Mouse (Mus musculus) C2C12 (cell line): ENCODE measurements at regions not wholly inside any gene's neighbourhood (a gene's known extent, or its start where the extent isn't known, plus 50 kb on each side); places are given as distances from the start of the nearest gene placed in this dataset.

ENCODE experiments used
- H3K27me3 ChIP-seq: one replicate; pipeline ENCODE4 v1.6.1; 2011; ENCODE audit not compliant: control insufficient read depth, insufficient read depth, insufficient read length
- H3K36me3 ChIP-seq: one replicate; pipeline ENCODE4 v1.6.1; 2011; ENCODE audit not compliant: control insufficient read depth, insufficient read depth
- H3K4me3 ChIP-seq: one replicate; pipeline ENCODE4 v1.5.1; 2011; ENCODE audit warnings: mild to moderate bottlenecking, control low read depth; ENCODE audit not compliant: poor library complexity, insufficient read depth, severe bottlenecking
- H3K79me2 ChIP-seq: one replicate; pipeline ENCODE4 v1.6.1; 2011; ENCODE audit not compliant: control insufficient read depth, insufficient read depth
- H3K79me3 ChIP-seq: one replicate; pipeline ENCODE4 v1.6.1; 2011; ENCODE audit warnings: low read depth, control low read depth
- H3ac ChIP-seq: one replicate; pipeline ENCODE3; 2011; ENCODE audit warnings: low read depth; ENCODE audit not compliant: control insufficient read depth, insufficient read length
- CEBPB ChIP-seq: IDR thresholded peaks from one replicate; pipeline ENCODE4 v1.6.1; 2011; ENCODE audit warnings: low read depth, mild to moderate bottlenecking, control low read depth, moderate library complexity
- CTCF ChIP-seq: IDR thresholded peaks from one replicate; pipeline ENCODE4 v1.5.1; 2011; ENCODE audit not compliant: control insufficient read depth, insufficient read depth, insufficient read length
- FOSL1 ChIP-seq: IDR thresholded peaks from one replicate; pipeline ENCODE4 v1.8.0; 2011; ENCODE audit warnings: mild to moderate bottlenecking, low read length; ENCODE audit not compliant: poor library complexity, insufficient read depth, severe bottlenecking
- MAX ChIP-seq: IDR thresholded peaks from one replicate; pipeline ENCODE4 v1.6.1; 2011; ENCODE audit warnings: mild to moderate bottlenecking, control low read depth
- MYOD1 ChIP-seq: IDR thresholded peaks from one replicate; pipeline ENCODE4 v1.6.1; 2011; ENCODE audit warnings: low read depth; ENCODE audit not compliant: control insufficient read depth, insufficient read length
- MYOG ChIP-seq: IDR thresholded peaks from one replicate; pipeline ENCODE4 v1.6.1; 2011; ENCODE audit not compliant: control insufficient read depth, insufficient read length; ENCODE audit errors: extremely low read depth
- USF1 ChIP-seq: IDR thresholded peaks from one replicate; pipeline ENCODE4 v1.6.1; 2011; ENCODE audit warnings: low read depth, mild to moderate bottlenecking, control low read depth, moderate library complexity

DNA sequence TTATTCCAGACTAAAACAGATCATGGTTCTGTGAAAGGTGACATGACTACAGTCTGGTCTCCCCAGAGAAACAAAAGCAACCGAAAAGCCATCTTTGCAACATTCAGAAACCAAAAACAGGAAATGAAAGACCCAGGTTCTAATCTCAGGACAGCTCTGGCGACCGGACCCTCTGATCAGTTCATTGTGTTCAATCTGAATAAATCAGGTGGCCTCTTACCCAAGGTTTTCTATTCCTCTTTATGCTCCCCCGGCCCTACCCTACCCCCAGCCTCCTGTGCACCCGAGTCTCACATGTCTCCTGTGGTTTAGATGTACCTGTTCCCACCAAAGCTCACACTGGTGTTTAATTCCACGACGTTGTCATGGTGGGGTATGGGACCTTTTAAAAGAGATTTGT, 238.6 kb upstream of the Jmjd1c start:
- TF ChIP-seq CTCF (no peak), USF1 (no peak)
- Histone ChIP-seq H3ac (no peak overlapping the region), H3K79me3 (no peaks in the 10 kb centered on the region), H3K36me3 (no peaks in the 10 kb centered on the region), H3K79me2 (no peaks in the 10 kb centered on the region), H3K27me3 (no peaks in the 10 kb centered on the region), H3K4me3 (no peak overlapping the region)

DNA sequence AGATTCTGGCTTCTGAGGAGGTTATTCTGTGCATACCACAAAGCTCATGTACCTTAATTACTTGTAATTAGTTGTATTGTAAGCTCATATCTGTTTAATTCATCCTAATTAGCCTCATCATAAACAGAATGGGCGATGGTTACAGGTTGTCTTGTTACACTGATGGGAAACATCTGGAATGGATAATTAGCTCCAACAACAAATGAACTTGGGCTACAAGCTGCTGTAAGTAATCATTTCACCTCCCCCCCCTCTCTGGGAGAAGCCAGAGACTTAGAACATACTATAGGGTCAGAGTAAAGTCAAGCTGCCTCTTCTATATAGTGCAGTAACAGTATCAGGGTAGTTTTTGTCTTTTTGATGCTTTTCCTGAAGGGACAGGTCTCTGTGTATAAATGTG, 234.5 kb upstream of the Jmjd1c start:
- no peak overlapping the region for H3K4me3 ChIP-seq
- H3K36me3 ChIP-seq, result no peaks in the 10 kb centered on the region
- H3K79me2 ChIP-seq, result no peaks in the 10 kb centered on the region
- TF ChIP-seq USF1, result no peak
- no peak overlapping the region for H3ac ChIP-seq
- H3K27me3 ChIP-seq, result no peaks in the 10 kb centered on the region
- no peaks in the 10 kb centered on the region for H3K79me3 ChIP-seq

DNA sequence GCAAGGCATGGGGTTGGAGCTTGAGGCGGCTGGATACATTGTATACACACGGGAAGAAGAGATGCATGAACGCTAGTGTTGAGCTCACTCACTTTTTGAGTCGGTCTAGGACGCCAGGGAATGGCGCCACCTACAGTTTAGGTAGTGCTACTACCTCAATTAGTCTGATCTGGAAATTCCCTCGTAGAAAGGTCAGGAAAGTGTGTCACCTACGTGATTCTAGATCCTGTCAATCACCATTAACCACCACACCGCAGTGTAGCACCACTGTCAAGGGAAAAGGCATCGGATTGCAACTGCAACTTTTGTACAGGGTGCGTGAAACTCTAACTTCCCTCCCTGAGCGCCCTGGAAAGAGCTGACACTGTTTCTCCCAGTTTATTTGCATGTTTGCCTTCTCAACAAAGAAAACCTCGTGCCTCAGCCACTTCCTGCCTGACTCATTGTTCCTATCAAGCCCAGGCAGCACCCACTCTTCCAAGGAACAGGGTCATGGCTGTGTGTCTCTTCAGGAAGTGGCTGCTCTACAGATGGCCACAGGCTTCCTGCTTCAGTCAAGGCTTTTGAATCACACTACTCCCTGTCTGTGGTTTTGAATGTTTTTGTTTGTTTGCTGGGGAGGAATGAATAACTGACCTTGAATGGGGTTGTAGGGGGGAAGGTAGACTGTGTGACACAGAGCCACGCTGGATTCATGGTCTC, 231.6 kb upstream of the Jmjd1c start:
- H3K36me3 ChIP-seq, result no peaks in the 10 kb centered on the region
- no peaks in the 10 kb centered on the region for H3K79me3 ChIP-seq
- H3ac ChIP-seq, result peak overlapping the region; percentile 32
- H3K27me3 ChIP-seq, result no peaks in the 10 kb centered on the region
- no peaks in the 10 kb centered on the region for H3K79me2 ChIP-seq
- no peak overlapping the region for H3K4me3 ChIP-seq
- TF ChIP-seq FOSL1, result peak; percentile 67
- peak; percentile 59 for TF ChIP-seq CTCF
- no peak for TF ChIP-seq USF1
- TF ChIP-seq MYOD1, result peak; percentile 22
- no peak for TF ChIP-seq CEBPB
- TF ChIP-seq MAX, result peak; percentile 96
- TF ChIP-seq MYOG, result no peak

DNA sequence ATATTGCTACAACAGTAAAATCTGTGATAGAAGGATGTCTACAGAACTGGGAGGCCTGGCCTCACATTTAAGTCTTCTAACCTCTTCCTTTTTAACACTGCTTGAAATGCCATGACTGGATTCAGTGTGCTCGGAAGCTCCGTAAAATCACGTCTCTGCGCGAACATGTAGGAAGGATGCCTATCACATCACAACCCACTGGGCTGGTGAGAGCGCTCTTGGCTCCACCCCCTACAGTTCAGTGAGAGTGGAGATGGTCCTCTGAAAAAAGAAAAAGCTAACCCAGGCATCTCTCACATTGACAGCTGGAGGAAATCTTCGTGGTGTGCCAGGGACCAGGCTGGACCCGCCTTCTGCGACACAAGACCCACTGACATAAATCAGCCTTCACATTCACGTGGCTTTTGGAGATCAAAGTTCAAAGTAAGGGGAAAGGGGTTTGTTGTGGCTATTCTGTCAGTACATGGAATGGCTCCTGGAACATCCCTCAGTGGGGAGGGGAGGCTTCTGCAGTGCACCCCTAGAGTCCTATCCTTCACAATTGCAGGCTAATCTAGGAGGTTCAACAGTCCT, 230.8 kb upstream of the Jmjd1c start:
- no peaks in the 10 kb centered on the region for H3K27me3 ChIP-seq
- H3K4me3 ChIP-seq, result no peak overlapping the region
- no peaks in the 10 kb centered on the region for H3K36me3 ChIP-seq
- no peak for TF ChIP-seq MYOG
- no peak for TF ChIP-seq CEBPB
- TF ChIP-seq USF1, result no peak
- TF ChIP-seq MAX, result no peak
- no peak for TF ChIP-seq FOSL1
- TF ChIP-seq CTCF, result no peak
- no peak for TF ChIP-seq MYOD1
- H3K79me2 ChIP-seq, result no peaks in the 10 kb centered on the region
- no peaks in the 10 kb centered on the region for H3K79me3 ChIP-seq
- no peak overlapping the region for H3ac ChIP-seq

DNA sequence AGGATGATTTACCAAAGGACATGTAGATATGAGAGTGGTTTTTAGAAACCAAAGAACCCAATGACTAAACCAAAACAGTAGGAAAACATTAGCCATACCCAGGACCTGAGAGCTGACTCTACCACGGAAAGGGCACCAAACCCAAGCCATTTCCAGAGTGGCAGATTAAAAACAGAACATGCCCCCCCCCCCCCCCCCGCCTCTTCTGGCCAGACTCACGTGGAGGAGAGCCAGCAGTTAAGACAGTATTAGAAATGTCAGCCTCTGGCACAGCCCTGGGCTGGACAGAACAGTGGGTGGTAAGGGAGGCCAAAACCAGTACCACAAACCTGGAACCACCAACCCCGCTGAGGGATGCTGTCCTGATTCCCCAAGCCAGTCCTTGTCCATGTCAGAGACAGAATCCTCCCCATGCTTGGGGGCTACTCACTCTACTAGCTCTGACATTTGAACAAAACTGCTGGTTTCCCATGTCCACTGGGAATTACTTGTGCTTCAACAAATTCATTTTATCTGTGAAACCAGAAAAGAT, 224.7 kb upstream of the Jmjd1c start:
- TF ChIP-seq MYOG, result no peak
- TF ChIP-seq USF1, result no peak
- no peak for TF ChIP-seq CTCF
- TF ChIP-seq MAX, result no peak
- no peak for TF ChIP-seq CEBPB
- no peak for TF ChIP-seq FOSL1
- no peak for TF ChIP-seq MYOD1
- no peaks in the 10 kb centered on the region for H3K36me3 ChIP-seq
- H3ac ChIP-seq, result no peak overlapping the region
- no peaks in the 10 kb centered on the region for H3K79me3 ChIP-seq
- H3K4me3 ChIP-seq, result no peak overlapping the region
- no peaks in the 10 kb centered on the region for H3K27me3 ChIP-seq
- H3K79me2 ChIP-seq, result no peaks in the 10 kb centered on the region

DNA sequence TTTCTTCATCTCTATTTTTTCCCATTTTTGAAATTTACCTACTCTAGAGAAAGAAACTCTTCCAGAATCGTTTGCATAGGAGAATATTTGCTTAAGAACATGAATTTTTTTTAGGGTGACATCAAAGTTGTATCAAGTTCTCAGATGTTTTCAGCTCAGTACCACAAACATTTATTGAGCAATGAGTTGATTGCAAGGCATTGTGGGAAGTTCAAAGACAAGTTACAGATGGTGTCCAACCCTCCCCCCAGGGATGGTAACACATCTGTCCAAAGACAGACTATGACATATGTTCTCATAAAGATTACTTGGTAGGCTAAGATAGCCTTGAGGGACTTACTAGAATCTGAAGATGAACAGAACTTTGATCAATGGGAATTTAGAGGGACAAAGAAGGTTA, 224.3 kb upstream of the Jmjd1c start:
- no peaks in the 10 kb centered on the region for H3K27me3 ChIP-seq
- H3K36me3 ChIP-seq, result no peaks in the 10 kb centered on the region
- H3ac ChIP-seq, result no peak overlapping the region
- TF ChIP-seq FOSL1 (no peak), CEBPB (peak; percentile 53), MYOG (no peak)
- no peaks in the 10 kb centered on the region for H3K79me2 ChIP-seq
- H3K79me3 ChIP-seq, result no peaks in the 10 kb centered on the region
- no peak overlapping the region for H3K4me3 ChIP-seq
